Mouse (Mus musculus) stomach, embryonic 16.5 days (tissue): ENCODE results near the gene Gprc5b. TPM values are rescaled to one million over a fixed set of nuclear protein-coding genes. Genes with fewer than 3 reads are reported as not detected.

Experiments used
- ATAC-seq: fragments of 200-750 bp; cut with Nextera tagmentation; 2 replicates; pipeline ENCODE4 v1.8.0; 2017; ENCODE audit warnings: moderate number of reproducible peaks, moderate TSS enrichment; ENCODE audit not compliant: insufficient read depth, low FRiP score
- H3K27ac ChIP-seq: fragments of 300-500 bp; sonication (generic); 2 replicates; pipeline ENCODE4 v1.5.1; 2014; ENCODE audit warnings: low read length
- H3K27me3 ChIP-seq: fragments of 300-500 bp; sonication (generic); 2 replicates; pipeline ENCODE4 v1.6.1; 2014; ENCODE audit warnings: low read length, control low read depth, mixed read lengths; ENCODE audit not compliant: control insufficient read depth, insufficient read depth
- H3K36me3 ChIP-seq: fragments of 300-500 bp; sonication (generic); 2 replicates; pipeline ENCODE4 v1.6.1; 2014; ENCODE audit warnings: low read length; ENCODE audit not compliant: control insufficient read depth, insufficient read depth
- H3K4me1 ChIP-seq: fragments of 300-500 bp; sonication (generic); 2 replicates; pipeline ENCODE4 v1.6.1; 2014; ENCODE audit warnings: low read length, control low read depth, mixed read lengths; ENCODE audit not compliant: control insufficient read depth, insufficient read depth
- H3K4me2 ChIP-seq: fragments of 300-500 bp; sonication (generic); 2 replicates; pipeline ENCODE4 v1.6.1; 2014; ENCODE audit warnings: low read depth, low read length, mixed read lengths
- H3K4me3 ChIP-seq: fragments of 300-500 bp; sonication (generic); replicated peaks from 2 replicates; pipeline ENCODE4 v1.5.1; 2014; ENCODE audit warnings: mild to moderate bottlenecking, low read length
- H3K9ac ChIP-seq: fragments of 300-500 bp; sonication (generic); 2 replicates; pipeline ENCODE4 v1.6.1; 2014; ENCODE audit warnings: low read length
- H3K9me3 ChIP-seq: fragments of 300-500 bp; sonication (generic); replicated peaks from 2 replicates; pipeline ENCODE4 v1.6.1; 2016; ENCODE audit warnings: low read length, control low read depth; ENCODE audit not compliant: control insufficient read depth
- WGBS: fragments of 180-500 bp; shearing (Covaris S2); extraction: QIAGEN DNeasy Blood & Tissue Kit; methylation state at CpG from one replicate; pipeline ENCODE4 v1.1.7; 2014; 5-methylcytosine and 5-hydroxymethylcytosine counted together
- polyA plus RNA-seq: library from polyadenylated mRNA; unstranded; fragments of >200 nt; fragmentation: Nextera tagmentation; extraction: Ambion mirVana; gene quantifications from 2 replicates; pipeline ENCODE4 v1.2.1, GENCODE M21; 2015

Gene Gprc5b
- polyA plus RNA-seq, 1 experiment from 2014 or later = 3.6 TPM

DNA sequence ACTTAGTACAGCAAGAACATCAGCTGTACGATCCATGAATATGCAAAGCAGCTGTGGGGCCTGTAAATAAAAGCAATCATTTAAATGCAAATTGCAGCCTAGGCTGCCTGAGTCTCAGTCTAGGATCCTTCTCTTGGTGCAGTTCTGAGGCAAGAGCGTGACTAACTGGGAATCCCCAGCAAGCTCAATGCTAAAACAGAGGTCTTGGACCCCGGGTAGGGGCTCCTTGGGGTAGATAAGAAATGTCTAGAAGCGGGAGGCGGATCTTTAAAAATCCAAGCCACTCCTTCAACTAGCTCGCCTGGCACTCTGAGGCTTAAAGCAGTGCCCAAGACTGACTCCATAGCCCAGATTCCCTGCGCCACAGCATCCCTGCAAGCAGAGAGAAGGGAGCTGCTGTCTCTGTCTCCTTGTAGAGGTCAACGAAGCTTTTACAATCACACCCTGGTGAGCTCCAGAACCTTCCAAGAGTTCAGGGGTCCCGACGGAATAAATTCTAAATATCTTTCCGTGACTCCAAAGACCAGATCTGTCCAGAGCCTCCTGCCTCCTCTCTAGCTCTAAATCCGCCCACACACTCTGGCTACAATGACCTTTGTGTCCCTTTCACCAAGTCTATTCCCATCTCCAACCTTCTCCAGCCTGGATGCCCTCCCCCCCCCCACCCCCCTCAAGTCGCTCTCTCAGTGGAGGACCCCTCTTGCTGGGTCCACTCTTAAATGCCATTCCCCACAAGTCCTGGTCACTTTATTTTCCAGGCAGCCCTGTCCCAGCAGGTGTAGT is 2.2 kb downstream of the Gprc5b start:
- H3K4me1 ChIP-seq = peaks cover 19% of the 10 kb centered on the region
- no peak overlapping the region for H3K9ac ChIP-seq
- 58% methylated on average over 13 of the region's 13 CpGs for WGBS
- no peaks in the 10 kb centered on the region for H3K36me3 ChIP-seq
- H3K9me3 ChIP-seq = no peaks in the 10 kb centered on the region
- no peaks in the 10 kb centered on the region for H3K27me3 ChIP-seq
- H3K27ac ChIP-seq = no peak overlapping the region
- no peak for ATAC-seq
- no peak overlapping the region for H3K4me3 ChIP-seq
- peak overlapping the region; percentile 86; the same call in 1 of the 2 replicates for H3K4me2 ChIP-seq

DNA sequence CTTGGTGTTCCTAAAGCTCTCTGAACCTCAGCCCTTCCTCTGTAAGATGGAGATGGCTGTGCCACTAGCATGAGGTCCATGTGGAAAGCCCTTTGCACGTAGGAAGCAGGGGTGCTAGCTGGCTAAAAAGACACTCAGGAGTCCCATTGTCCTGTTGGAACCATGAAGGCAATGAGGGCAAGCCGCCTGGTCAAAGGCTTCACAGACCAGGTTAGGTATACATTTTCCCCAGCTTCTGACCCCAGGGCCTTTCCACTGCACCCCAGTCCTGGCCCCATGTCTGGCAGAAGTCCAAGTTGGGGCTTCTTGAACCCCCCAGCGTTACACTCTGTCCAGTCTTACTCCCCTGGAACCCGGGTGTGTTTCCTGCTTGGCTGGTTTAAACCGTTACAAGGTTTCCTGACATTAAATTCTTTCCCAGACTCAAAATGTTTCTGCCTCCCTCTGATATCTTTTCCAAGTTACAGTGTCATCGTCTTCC is 2.9 kb downstream of the Gprc5b start:
- H3K4me2 ChIP-seq = no peak overlapping the region
- no peaks in the 10 kb centered on the region for H3K9me3 ChIP-seq
- H3K4me3 ChIP-seq = no peak overlapping the region
- H3K36me3 ChIP-seq = no peaks in the 10 kb centered on the region
- H3K4me1 ChIP-seq = peaks cover 19% of the 10 kb centered on the region
- ATAC-seq = no peak
- no peaks in the 10 kb centered on the region for H3K27me3 ChIP-seq
- H3K27ac ChIP-seq = no peak overlapping the region
- WGBS = 48% methylated on average over 6 of the region's 6 CpGs
- no peak overlapping the region for H3K9ac ChIP-seq

DNA sequence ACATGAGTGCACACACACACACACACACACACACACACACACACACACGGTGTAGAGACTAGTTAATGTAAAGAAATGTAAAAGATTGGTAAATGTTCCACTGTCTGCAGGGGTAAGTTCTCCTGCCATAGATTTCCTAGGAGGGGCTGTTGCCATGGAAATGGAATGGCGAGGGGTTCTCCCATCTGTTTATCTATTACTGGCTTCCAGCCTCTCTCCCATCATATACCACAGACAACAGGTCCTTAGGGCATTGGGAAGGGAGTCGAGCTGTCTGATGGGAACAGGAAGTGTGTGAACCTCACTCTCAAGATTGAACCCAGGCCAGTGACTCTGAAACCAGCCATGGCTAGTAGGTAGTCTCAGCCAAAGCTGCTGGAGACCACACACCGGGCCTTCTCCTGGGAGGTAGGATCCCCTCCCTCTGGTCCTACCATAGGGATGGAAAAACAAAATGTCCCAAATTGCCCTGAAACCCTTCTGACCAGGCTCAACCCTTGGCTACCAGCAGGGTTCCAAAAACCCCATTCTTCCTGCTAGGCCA is 3.6 kb downstream of the Gprc5b start:
- ATAC-seq = no peak
- Histone ChIP-seq H3K9me3 (no peaks in the 10 kb centered on the region), H3K4me3 (no peak overlapping the region), H3K4me2 (no peak overlapping the region), H3K36me3 (no peaks in the 10 kb centered on the region), H3K4me1 (peaks cover 19% of the 10 kb centered on the region), H3K27ac (no peak overlapping the region), H3K9ac (no peak overlapping the region), H3K27me3 (no peaks in the 10 kb centered on the region)
- WGBS = 52% methylated on average over 4 of the region's 4 CpGs

DNA sequence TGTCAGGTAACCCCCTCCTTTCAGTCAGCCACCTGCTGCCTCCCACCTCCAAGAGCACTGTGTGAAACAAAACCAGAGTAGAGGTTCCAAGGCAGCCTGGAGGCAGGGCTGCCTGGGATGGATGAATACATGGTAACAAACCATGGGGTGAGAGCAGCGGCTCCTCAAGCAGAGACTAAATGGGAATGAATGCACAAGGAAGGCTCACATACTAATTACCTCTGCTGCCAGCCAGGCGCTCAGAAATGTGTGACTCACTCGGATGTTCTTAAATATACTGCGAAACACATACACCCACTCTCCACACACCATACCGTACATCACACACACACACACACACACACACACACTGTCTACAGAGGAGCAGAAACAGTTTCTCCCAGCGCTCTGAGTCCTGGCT is 4.7 kb downstream of the Gprc5b start:
- Histone ChIP-seq H3K27ac (no peak overlapping the region), H3K27me3 (no peaks in the 10 kb centered on the region), H3K4me1 (peaks cover 13% of the 10 kb centered on the region), H3K9me3 (no peaks in the 10 kb centered on the region), H3K9ac (no peak overlapping the region), H3K4me2 (no peak overlapping the region), H3K4me3 (no peak overlapping the region), H3K36me3 (no peaks in the 10 kb centered on the region)
- ATAC-seq = no peak
- WGBS = 67% methylated on average over 6 of the region's 6 CpGs

DNA sequence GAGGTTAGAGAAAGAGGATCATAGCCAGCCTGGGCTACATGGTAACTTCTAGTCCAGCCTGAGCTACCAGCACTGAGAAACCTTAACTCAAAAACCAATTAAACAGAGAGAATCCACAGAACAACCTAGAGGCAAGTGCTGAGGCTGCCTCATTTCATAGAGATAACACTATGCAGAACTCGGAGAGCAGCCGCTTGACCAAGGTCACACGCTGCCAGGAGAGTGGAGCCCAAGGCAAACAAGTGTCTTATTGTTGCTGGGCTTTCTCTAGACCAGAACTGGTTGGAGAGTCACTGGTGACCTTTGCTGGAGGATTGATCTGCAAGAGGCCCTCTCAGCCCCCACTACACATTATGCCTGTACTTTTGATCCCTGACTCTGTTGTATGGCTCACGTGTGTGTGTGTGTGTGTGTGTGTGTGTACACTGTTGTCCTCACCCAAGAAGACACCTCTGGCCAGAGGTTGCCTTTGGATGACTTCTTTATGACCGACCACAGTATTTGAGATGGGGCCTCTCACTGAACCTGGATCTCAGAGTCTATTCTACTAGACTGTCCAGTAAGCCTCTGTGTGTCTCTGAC is 5.6 kb downstream of the Gprc5b start:
- Histone ChIP-seq H3K36me3 (no peaks in the 10 kb centered on the region), H3K4me3 (no peak overlapping the region), H3K9ac (no peak overlapping the region), H3K4me2 (no peak overlapping the region), H3K4me1 (peaks cover 10% of the 10 kb centered on the region), H3K27me3 (no peaks in the 10 kb centered on the region), H3K9me3 (no peaks in the 10 kb centered on the region), H3K27ac (no peak overlapping the region)
- ATAC-seq = no peak
- 63% methylated on average over 5 of the region's 5 CpGs for WGBS

DNA sequence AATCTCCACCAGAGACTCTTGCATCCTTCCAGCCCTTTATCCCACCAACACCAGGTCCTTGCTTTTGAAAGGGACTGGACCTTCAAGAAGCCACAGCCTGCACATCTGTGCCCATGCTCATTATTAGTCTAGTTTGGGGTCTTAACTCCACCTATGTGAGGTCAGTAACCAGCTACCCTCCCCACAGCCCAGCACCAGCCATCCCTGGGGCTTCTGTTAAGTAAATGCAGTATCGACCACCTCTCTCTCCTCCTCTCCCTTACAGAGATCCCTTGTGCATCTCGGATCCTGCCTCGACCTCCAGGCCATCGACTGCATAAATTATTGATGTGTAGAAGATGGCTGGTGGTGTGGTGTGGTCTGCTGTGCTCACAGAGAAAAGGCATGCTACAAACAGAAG is 8.6 kb downstream of the Gprc5b start:
- 73% methylated on average over 4 of the region's 4 CpGs for WGBS
- no peak overlapping the region for H3K9ac ChIP-seq
- no peak overlapping the region for H3K4me2 ChIP-seq
- 0 out of 2 replicates have a peak, but pooled peaks cover 2% of the 10 kb centered on the region for H3K36me3 ChIP-seq
- no peaks in the 10 kb centered on the region for H3K9me3 ChIP-seq
- no peak overlapping the region for H3K27ac ChIP-seq
- no peaks in the 10 kb centered on the region for H3K4me1 ChIP-seq
- H3K4me3 ChIP-seq = no peak overlapping the region
- ATAC-seq = no peak
- H3K27me3 ChIP-seq = no peaks in the 10 kb centered on the region

DNA sequence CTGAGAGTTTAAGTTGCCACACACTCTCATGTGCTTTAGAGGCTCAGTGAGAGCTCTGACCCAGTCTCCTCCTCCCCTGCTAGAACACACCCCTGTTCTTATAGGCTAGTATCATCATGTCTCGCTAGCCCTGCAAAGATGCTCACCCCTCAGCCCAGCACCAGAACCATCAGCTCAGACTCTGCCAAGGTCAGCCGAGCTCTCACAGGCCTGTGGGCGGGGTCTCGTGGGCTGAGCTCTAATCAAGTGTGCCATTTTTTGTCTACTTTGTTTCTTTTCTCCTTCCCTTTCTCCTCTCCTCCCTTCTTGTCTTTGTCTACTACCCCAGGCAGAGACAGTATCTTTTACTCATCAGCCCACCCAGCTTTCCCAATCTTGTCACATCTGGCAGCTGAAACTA is 9.2 kb downstream of the Gprc5b start:
- no peak overlapping the region for H3K4me3 ChIP-seq
- no peaks in the 10 kb centered on the region for H3K9me3 ChIP-seq
- H3K4me1 ChIP-seq = no peaks in the 10 kb centered on the region
- ATAC-seq = no peak
- WGBS = 74% methylated on average over 4 of the region's 4 CpGs
- H3K9ac ChIP-seq = no peak overlapping the region
- H3K36me3 ChIP-seq = 0 out of 2 replicates have a peak, but pooled peaks cover 2% of the 10 kb centered on the region
- H3K27ac ChIP-seq = no peak overlapping the region
- no peaks in the 10 kb centered on the region for H3K27me3 ChIP-seq
- no peak overlapping the region for H3K4me2 ChIP-seq

- ATAC-seq = no peak
- Histone ChIP-seq H3K4me2 (no peak overlapping the region), H3K27ac (no peak overlapping the region), H3K9me3 (no peaks in the 10 kb centered on the region), H3K36me3 (0 out of 2 replicates have a peak, but pooled peaks cover 2% of the 10 kb centered on the region), H3K27me3 (no peaks in the 10 kb centered on the region), H3K9ac (no peak overlapping the region), H3K4me1 (no peaks in the 10 kb centered on the region), H3K4me3 (no peak overlapping the region)
- WGBS = 84% methylated on average over 19 of the region's 19 CpGs
Observed at GRCm38 (mm10) chr7:118983961-118984360, 11.1 kb downstream of the Gprc5b start.

GRCm38 (mm10) chr7:118982586-118982985 is 12.4 kb downstream of the Gprc5b start:
- no peak overlapping the region for H3K4me2 ChIP-seq
- no peak for ATAC-seq
- no peak overlapping the region for H3K9ac ChIP-seq
- H3K4me1 ChIP-seq = no peaks in the 10 kb centered on the region
- H3K27ac ChIP-seq = no peak overlapping the region
- H3K9me3 ChIP-seq = no peaks in the 10 kb centered on the region
- 67% methylated on average over 4 of the region's 4 CpGs for WGBS
- H3K27me3 ChIP-seq = no peaks in the 10 kb centered on the region
- no peak overlapping the region for H3K4me3 ChIP-seq
- H3K36me3 ChIP-seq = 0 out of 2 replicates have a peak, but pooled peaks cover 2% of the 10 kb centered on the region
